Mouse (Mus musculus) cerebellum, adult 18-20 months (tissue): ENCODE data around the gene Tnrc6a.
A peak's percentile ranks its signal among the peaks of the same experiment; 100 is the strongest.

Experiments used
- DNase-seq, 2 experiments: peaks; one replicate each; pipeline ENCODE4 v3.0.0; 2021

Gene Tnrc6a

GRCm38 (mm10) chr7:123126056-123126455, 2.4 kb downstream of the Tnrc6a start:
- no peak for DNase-seq

- peak in 1 of 2 experiments; percentile 24 for DNase-seq
Measured at GRCm38 (mm10) chr7:123127301-123127700, 3.6 kb downstream of the Tnrc6a start.

GRCm38 (mm10) chr7:123127981-123128380, 4.3 kb downstream of the Tnrc6a start:
- DNase-seq, result no peak

- DNase-seq, result no peak
Measured at GRCm38 (mm10) chr7:123129061-123129460, 5.4 kb downstream of the Tnrc6a start.

- no peak for DNase-seq
Measured at GRCm38 (mm10) chr7:123130198-123130597, 6.5 kb downstream of the Tnrc6a start.

- DNase-seq, result no peak
Measured at GRCm38 (mm10) chr7:123132401-123132800, 8.7 kb downstream of the Tnrc6a start.

- no peak for DNase-seq
Measured at GRCm38 (mm10) chr7:123134876-123135275, 11.2 kb downstream of the Tnrc6a start.

GRCm38 (mm10) chr7:123135655-123136054, 12.0 kb downstream of the Tnrc6a start:
- DNase-seq, result no peak

GRCm38 (mm10) chr7:123138001-123138400, 14.3 kb downstream of the Tnrc6a start:
- no peak for DNase-seq

- DNase-seq, result no peak
Measured at GRCm38 (mm10) chr7:123146141-123146846, 22.6 kb downstream of the Tnrc6a start.

GRCm38 (mm10) chr7:123147787-123148186, 24.1 kb downstream of the Tnrc6a start:
- DNase-seq, result no peak

GRCm38 (mm10) chr7:123148935-123149334, 25.2 kb downstream of the Tnrc6a start:
- DNase-seq, result no peak

- no peak for DNase-seq
Measured at GRCm38 (mm10) chr7:123162346-123162745, 38.7 kb downstream of the Tnrc6a start.

GRCm38 (mm10) chr7:123167436-123167835, 43.8 kb downstream of the Tnrc6a start:
- no peak for DNase-seq

- DNase-seq, result no peak
Measured at GRCm38 (mm10) chr7:123169618-123170017, 45.9 kb downstream of the Tnrc6a start.

GRCm38 (mm10) chr7:123172101-123172500, 48.4 kb downstream of the Tnrc6a start:
- DNase-seq, result no peak

GRCm38 (mm10) chr7:123177215-123177614, 53.5 kb downstream of the Tnrc6a start:
- no peak for DNase-seq

GRCm38 (mm10) chr7:123181787-123182701, 58.4 kb downstream of the Tnrc6a start:
- DNase-seq, result no peak

- no peak for DNase-seq
Measured at GRCm38 (mm10) chr7:123184891-123185290, 61.2 kb downstream of the Tnrc6a start.

- DNase-seq, result peak; percentile 23 to 32
Measured at GRCm38 (mm10) chr7:123186463-123186862, 62.8 kb downstream of the Tnrc6a start.

GRCm38 (mm10) chr7:123187246-123187645, 63.6 kb downstream of the Tnrc6a start:
- no peak for DNase-seq

- DNase-seq, result no peak
Measured at GRCm38 (mm10) chr7:123188462-123188861, 64.8 kb downstream of the Tnrc6a start.

- DNase-seq, result no peak
Measured at GRCm38 (mm10) chr7:123189762-123190161, 66.1 kb downstream of the Tnrc6a start.

GRCm38 (mm10) chr7:123191731-123192130, 68.0 kb downstream of the Tnrc6a start:
- DNase-seq, result no peak
